Mouse (Mus musculus): ENCODE measurements around the gene Rpp38.

- TF ChIP-seq CTCF (IDR thresholded peaks at IDR 0.05) (no peak), EP300 (IDR thresholded peaks at IDR 0.05; ENCODE audit: insufficient read depth, low read depth, low read length) (no peak)
Measured at GRCm38 (mm10) chr2:3357887-3358286, 25.4 kb upstream of the Rpp38 start.

Data from heart, adult 2 months (tissue).